Mouse (Mus musculus): ENCODE data around the gene Slc9c1.

- peak; percentile 59 for TF ChIP-seq CTCF (IDR thresholded peaks at IDR 0.05; ENCODE audit: low read depth, low read length)
- no peak for TF ChIP-seq POLR2A (IDR thresholded peaks at IDR 0.05; ENCODE audit: extremely low read depth, insufficient read depth, low read length)
Measured at GRCm38 (mm10) chr16:45582512-45582911, 47.4 kb downstream of the Slc9c1 start.

Measured in liver, adult 2 months (tissue).